Mouse (Mus musculus) macrophage (primary cell): ENCODE data around the gene Slc51b. TPM values are rescaled to one million over a fixed set of nuclear protein-coding genes. Genes with fewer than 3 reads are reported as not detected.

Source experiments
- H3K27ac ChIP-seq: fragments of 350-480 bp; formaldehyde crosslinking; 2 replicates; pipeline ENCODE4 v1.9.0; 2021
- H3K36me3 ChIP-seq: fragments of 350-480 bp; formaldehyde crosslinking; 2 replicates; pipeline ENCODE4 v1.9.0; 2021; ENCODE audit errors: inconsistent target
- H3K4me3 ChIP-seq: fragments of 350-480 bp; formaldehyde crosslinking; 2 replicates; pipeline ENCODE4 v1.9.0; 2021; ENCODE audit errors: inconsistent target
- H3K79me2 ChIP-seq: fragments of 350-480 bp; formaldehyde crosslinking; 2 replicates; pipeline ENCODE4 v1.9.0; 2021; ENCODE audit errors: inconsistent target
- WGBS: methylation state at CpG from one replicate; pipeline ENCODE4 v1.1.7; 2026; ENCODE audit warnings: inconsistent platforms; ENCODE audit not compliant: missing documents; 5-methylcytosine and 5-hydroxymethylcytosine counted together
- polyA plus RNA-seq: library from polyadenylated mRNA; stranded (reverse); fragments of 250-400 nt; gene quantifications from 3 replicates; pipeline ENCODE4 v1.2.4, GENCODE M21; 2018; ENCODE audit warnings: inconsistent platforms
- total RNA-seq, 78 experiments: library from RNA; depleted of rRNA; stranded (reverse); fragments of 250-400 nt; gene quantifications; 1 replicate in 9 of 78; 2 replicates in 24 of 78; 3 replicates in 43 of 78; 4 replicates in 2 of 78; pipeline ENCODE4 v1.2.4; 2018; ENCODE audit warnings: inconsistent platforms in 56 of 78

Slc51b gene
- not detected for total RNA-seq (2018; cell fraction: chromatin; rRNA removed)
- total RNA-seq (2018; cell fraction: cytosol; rRNA removed), result not detected
- not detected for total RNA-seq (2018; cell fraction: nucleus; rRNA removed)
- not detected in 3 replicates for polyA plus RNA-seq

DNA sequence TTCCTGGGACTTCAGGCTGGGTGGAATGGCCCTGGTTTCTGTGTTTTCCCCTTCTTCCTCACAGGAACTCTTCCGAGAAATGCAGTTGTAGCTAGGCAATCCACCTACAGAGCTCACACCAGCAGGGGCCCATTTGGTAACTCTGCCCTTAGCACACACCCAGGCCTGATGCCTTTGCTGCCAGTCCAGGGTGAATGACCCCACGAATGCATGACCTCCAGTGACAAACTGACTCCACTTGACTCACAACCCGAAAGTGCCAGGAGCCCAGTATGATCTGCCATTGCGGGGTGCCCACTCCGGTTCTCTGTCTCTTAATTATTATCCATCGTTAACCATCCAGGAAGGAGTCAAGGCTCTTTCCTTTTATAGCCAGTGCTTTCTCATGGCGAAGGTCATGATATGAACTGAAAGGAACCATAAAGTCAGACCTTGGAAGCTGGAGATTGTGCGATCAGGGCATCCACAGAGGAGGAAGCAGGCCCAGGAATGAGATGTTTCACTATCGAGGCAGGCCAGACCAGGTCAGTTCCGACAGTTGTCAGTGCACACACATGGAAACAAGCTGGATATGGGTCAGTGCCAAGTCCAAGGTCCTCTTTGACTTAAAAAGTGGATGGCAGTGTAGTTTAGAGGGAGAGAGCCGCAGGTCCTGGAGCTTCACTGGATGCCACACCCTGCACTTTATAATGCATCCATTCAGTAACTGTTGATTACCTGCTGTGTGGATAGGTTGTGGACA is at the start of gene Slc51b:
Slc51b (minus strand) TSS at position 196 of the 742 bp plus-strand sequence.
- H3K36me3 ChIP-seq, result no peaks in the 10 kb centered on the region
- H3K27ac ChIP-seq, result no peak within 1 kb of the TSS
- no peaks in the 10 kb centered on the region for H3K79me2 ChIP-seq
- H3K4me3 ChIP-seq, result no peak within 1 kb of the TSS
- WGBS, result 96% methylated on average over 11 of the region's 11 CpGs

- Histone ChIP-seq H3K4me3 (no peak overlapping the region), H3K36me3 (peaks cover 57% of the 10 kb centered on the region), H3K79me2 (peaks cover 49% of the 10 kb centered on the region), H3K27ac (no peak overlapping the region)
- WGBS, result 87% methylated on average over 11 of the region's 11 CpGs
Observed at GRCm38 (mm10) chr9:65467686-65468085, 44.9 kb upstream of the Slc51b start.

- H3K36me3 ChIP-seq, result peaks cover 38% of the 10 kb centered on the region
- H3K27ac ChIP-seq, result no peak overlapping the region
- H3K4me3 ChIP-seq, result no peak overlapping the region
- peaks cover 66% of the 10 kb centered on the region for H3K79me2 ChIP-seq
- 93% methylated on average over 2 of the region's 2 CpGs for WGBS
Observed at GRCm38 (mm10) chr9:65465241-65465640, 42.5 kb upstream of the Slc51b start.

- no peak overlapping the region for H3K27ac ChIP-seq
- H3K36me3 ChIP-seq, result peaks cover 27% of the 10 kb centered on the region
- H3K79me2 ChIP-seq, result peaks cover 66% of the 10 kb centered on the region
- WGBS, result 51% methylated on average over 6 of the region's 6 CpGs
- no peak overlapping the region for H3K4me3 ChIP-seq
Observed at GRCm38 (mm10) chr9:65464161-65464560, 41.4 kb upstream of the Slc51b start.

DNA sequence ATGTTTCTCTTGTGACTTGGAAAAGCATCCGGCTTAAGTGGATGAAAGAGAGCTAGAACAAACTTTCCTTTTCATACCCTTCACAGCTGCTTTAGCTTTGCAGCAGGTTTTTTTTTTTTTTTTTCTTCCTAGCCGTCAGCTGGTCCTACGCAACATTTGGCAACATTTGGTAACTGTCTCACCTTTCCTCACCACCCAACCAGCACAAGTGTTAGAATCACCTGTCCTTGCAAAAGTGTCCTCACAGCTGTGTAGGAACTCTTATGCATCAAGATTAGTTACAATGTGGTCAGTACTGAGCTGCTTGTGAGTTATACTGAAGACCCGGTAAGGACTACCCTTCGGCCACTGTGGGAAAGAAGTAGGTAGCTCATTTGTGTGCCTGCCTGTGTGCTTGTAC is 39.8 kb upstream of the Slc51b start:
- no peak overlapping the region for H3K4me3 ChIP-seq
- no peak overlapping the region for H3K27ac ChIP-seq
- H3K36me3 ChIP-seq, result peaks cover 21% of the 10 kb centered on the region
- WGBS, result 82% methylated on average over 5 of the region's 5 CpGs
- peaks cover 62% of the 10 kb centered on the region for H3K79me2 ChIP-seq

- Histone ChIP-seq H3K27ac (peak within 1 kb of the TSS; percentile 83), H3K36me3 (peaks cover 9% of the 10 kb centered on the region), H3K4me3 (peak within 1 kb of the TSS; percentile 82), H3K79me2 (peaks cover 49% of the 10 kb centered on the region)
- under 1% methylated on average over 53 of the region's 53 CpGs for WGBS
Observed at GRCm38 (mm10) chr9:65460732-65461442, 38.1 kb upstream of the Slc51b start, which contains the start of gene Spg21. Spg21 (plus strand) TSS chr9:65460947.

GRCm38 (mm10) chr9:65460198-65460597 is 37.4 kb upstream of the Slc51b start:
- Histone ChIP-seq H3K4me3 (peak overlapping the region; percentile 7; the same call in 1 of the 2 replicates), H3K27ac (peak overlapping the region; percentile 25), H3K36me3 (peaks cover 2% of the 10 kb centered on the region; the same call in 1 of the 2 replicates), H3K79me2 (peaks cover 42% of the 10 kb centered on the region)
- WGBS, result 71% methylated on average over 3 of the region's 3 CpGs

- Histone ChIP-seq H3K27ac (no peak overlapping the region), H3K4me3 (no peak overlapping the region), H3K36me3 (no peaks in the 10 kb centered on the region), H3K79me2 (peaks cover 30% of the 10 kb centered on the region)
- 100% methylated on average over 2 of the region's 2 CpGs for WGBS
Observed at GRCm38 (mm10) chr9:65458975-65459374, 36.2 kb upstream of the Slc51b start.

DNA sequence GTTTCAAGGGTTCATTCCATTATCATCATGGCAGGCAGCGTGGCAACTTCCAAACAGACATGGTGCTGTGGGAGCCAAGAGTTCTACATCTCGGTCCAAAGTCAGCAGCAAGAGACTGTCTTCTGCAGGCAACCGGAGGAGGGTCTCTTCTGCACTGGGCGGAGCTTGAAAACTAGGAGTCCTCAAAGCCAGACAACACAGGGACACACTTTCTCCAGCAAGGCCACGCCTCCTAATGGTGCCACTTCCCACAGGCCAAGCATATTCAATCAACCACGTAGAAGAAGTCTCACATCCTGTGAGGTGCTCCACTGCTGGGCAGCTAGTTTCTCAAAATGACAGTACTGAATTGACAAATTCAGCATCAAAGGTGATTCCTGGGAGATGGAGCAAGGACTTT is 25.2 kb upstream of the Slc51b start:
- WGBS, result 98% methylated on average over 6 of the region's 6 CpGs
- H3K4me3 ChIP-seq, result no peak overlapping the region
- H3K36me3 ChIP-seq, result peaks cover 58% of the 10 kb centered on the region
- H3K79me2 ChIP-seq, result no peaks in the 10 kb centered on the region
- no peak overlapping the region for H3K27ac ChIP-seq

- no peak overlapping the region for H3K27ac ChIP-seq
- 100% methylated on average over 4 of the region's 4 CpGs for WGBS
- H3K4me3 ChIP-seq, result no peak overlapping the region
- H3K36me3 ChIP-seq, result peaks cover 67% of the 10 kb centered on the region
- no peaks in the 10 kb centered on the region for H3K79me2 ChIP-seq
Observed at GRCm38 (mm10) chr9:65444692-65445091, 21.9 kb upstream of the Slc51b start.

DNA sequence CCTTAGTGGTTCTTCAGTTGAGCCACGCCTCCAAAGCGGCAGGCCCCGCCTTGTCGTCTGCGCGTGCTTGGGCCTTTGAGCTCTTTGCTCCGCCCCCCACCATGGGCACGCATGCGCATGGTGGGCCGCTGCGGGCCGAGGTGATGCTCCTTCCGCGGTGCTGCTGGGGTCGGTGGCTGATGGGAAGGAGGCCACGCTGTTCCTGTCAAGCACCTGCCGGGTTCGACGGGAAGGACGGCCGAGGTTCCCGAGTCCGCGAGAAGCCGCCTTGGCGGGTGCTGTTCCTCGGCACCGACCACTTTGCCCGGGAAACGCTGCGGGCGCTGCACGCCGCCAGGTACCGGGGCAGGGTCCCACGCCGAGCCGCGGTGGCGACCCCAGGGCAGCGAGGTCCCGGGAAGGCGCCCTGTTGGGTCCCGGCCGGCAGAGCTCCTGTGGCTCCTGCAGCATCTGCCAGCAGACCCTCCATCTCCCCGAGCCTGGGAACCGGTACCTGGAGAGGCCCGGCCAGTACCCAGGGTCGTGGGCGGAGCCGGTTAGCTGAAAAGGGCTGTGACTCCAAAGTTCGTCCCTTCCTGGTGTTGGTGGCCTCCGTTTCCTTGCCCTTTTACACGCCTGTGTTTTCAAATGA is 13.0 kb upstream of the Slc51b start, which contains the start of gene Mtfmt:
Mtfmt (plus strand) TSS at position 112 of the 631 bp plus-strand sequence.
- Histone ChIP-seq H3K79me2 (peaks cover 22% of the 10 kb centered on the region), H3K36me3 (peaks cover 8% of the 10 kb centered on the region), H3K4me3 (peak within 1 kb of the TSS; percentile 48), H3K27ac (no peak within 1 kb of the TSS)
- WGBS, result under 1% methylated on average over 54 of the region's 54 CpGs

GRCm38 (mm10) chr9:65435211-65435610 is 12.5 kb upstream of the Slc51b start:
- no peak overlapping the region for H3K4me3 ChIP-seq
- peaks cover 2% of the 10 kb centered on the region; the same call in 1 of the 2 replicates for H3K36me3 ChIP-seq
- H3K79me2 ChIP-seq, result peaks cover 22% of the 10 kb centered on the region
- no peak overlapping the region for H3K27ac ChIP-seq
- WGBS, result 84% methylated on average over 4 of the region's 4 CpGs

DNA sequence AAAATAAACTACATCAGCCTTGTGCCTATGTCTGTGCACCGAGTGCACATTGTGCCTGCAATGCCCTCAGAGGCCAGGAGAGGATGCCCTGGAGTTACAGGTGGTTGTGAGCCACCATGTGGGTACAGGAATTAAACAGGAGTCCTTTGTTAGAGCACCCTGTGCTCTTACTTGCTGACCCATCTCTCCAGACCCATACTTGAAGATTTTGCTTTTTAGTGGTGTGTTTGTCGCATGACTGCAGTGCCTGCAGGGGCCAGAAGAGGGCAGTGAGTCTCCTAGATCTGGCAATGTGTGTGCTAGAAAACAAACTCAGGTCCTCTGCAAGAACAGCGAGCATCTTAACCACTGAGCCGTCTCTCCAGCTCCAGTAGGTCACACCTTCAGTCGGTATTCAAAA is 11.4 kb upstream of the Slc51b start:
- WGBS, result 72% methylated on average over 5 of the region's 5 CpGs
- Histone ChIP-seq H3K36me3 (no peaks in the 10 kb centered on the region), H3K4me3 (no peak overlapping the region)

DNA sequence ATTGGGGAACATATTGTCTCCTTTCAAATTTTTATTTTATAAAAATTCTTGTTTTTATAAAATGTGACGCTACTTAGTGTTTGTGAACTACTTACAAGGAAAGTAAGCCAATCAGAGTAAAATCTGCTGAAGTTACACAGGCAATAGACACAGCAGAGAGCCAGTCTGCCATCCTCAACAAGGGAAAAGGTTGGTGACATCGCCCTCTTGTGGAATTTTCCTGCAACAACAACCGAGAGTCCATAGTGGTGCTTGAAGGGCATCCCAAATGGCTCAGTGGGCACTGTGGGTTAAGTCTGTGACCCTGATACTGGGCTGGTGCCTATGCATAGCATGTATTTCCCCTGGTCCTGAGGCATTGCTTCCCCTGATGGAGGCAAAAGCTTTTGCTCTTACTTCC is 9.5 kb upstream of the Slc51b start:
- H3K4me3 ChIP-seq, result no peak overlapping the region
- H3K36me3 ChIP-seq, result no peaks in the 10 kb centered on the region
- 0% methylated on average over 3 of the region's 3 CpGs for WGBS
- peaks cover 14% of the 10 kb centered on the region for H3K79me2 ChIP-seq
- no peak overlapping the region for H3K27ac ChIP-seq

More for the DNA sequence above, 11.4 kb upstream of the Slc51b start:
- H3K27ac ChIP-seq, result no peak overlapping the region
- peaks cover 22% of the 10 kb centered on the region for H3K79me2 ChIP-seq
